Mouse (Mus musculus) T-helper 17 cell (primary cell): ENCODE measurements around the gene Olfr745.

Source experiments
- in situ Hi-C, 2 experiments: fragments of 300-600 bp; cut with MboI, MseI; formaldehyde crosslinking; loops; 1 replicate in 1 of 2; 2 replicates in 1 of 2; pipeline ENCODE4 v1.15.1; 2025; ENCODE audit warnings: high pct_unique_total_duplicates in 2 of 2

The Olfr745 gene

GRCm38 (mm10) chr14:50639088-50639487 lies at the start of gene Olfr745:
Gene Olfr745 (plus strand): TSS chr14:50639388.
- in situ Hi-C loops = no loop called here

GRCm38 (mm10) chr14:50614579-50614978 lies 24.6 kb upstream of the Olfr745 start, which contains the start of gene Olfr744:
Gene Olfr744 (plus strand): TSS chr14:50614879.
- in situ Hi-C loops = no loop called here

GRCm38 (mm10) chr14:50646783-50647182 lies 7.6 kb downstream of the Olfr745 start, which contains the start of gene Olfr746:
Gene Olfr746 (plus strand): TSS chr14:50647083.
- in situ Hi-C loops = no loop called here

- in situ Hi-C loops = no loop called here
Measured at GRCm38 (mm10) chr14:50693106-50693505, 53.9 kb downstream of the Olfr745 start, which contains the start of gene Olfr747. Gene Olfr747 (minus strand): TSS chr14:50693206.
